Mouse (Mus musculus) CH12.LX (cell line): ENCODE data around the gene Pofut1. TPM values are rescaled to one million over a fixed set of nuclear protein-coding genes. Genes with fewer than 3 reads are reported as not detected.

ENCODE experiments used
- DNase-seq: peaks from one replicate; pipeline ENCODE4 v3.0.0-alpha.2; 2013; ENCODE audit errors: extremely low read depth
- H3K27ac ChIP-seq: 2 replicates; pipeline ENCODE4 v1.5.1; 2012; ENCODE audit warnings: low read depth, mild to moderate bottlenecking, control low read depth, moderate library complexity; ENCODE audit not compliant: insufficient read depth
- H3K27me3 ChIP-seq: replicated peaks from 2 replicates; pipeline ENCODE3; 2012; ENCODE audit warnings: inconsistent platforms
- H3K36me3 ChIP-seq, 2 experiments: replicated peaks in 1 of 2; 2 replicates each; pipeline versions ENCODE3 to v1.6.1; 2012; ENCODE audit warnings: inconsistent platforms in 1 of 2, low read length in 1 of 2, mild to moderate bottlenecking in 1 of 2, mixed read lengths in 1 of 2, moderate library complexity in 1 of 2; ENCODE audit not compliant: control insufficient read depth in 1 of 2, insufficient read depth in 1 of 2
- H3K4me1 ChIP-seq, 2 experiments: 2 replicates each; pipeline ENCODE4 v1.6.1; 2012; ENCODE audit warnings: inconsistent platforms in 1 of 2, moderate library complexity in 1 of 2; ENCODE audit not compliant: insufficient read depth in 2 of 2, control insufficient read depth in 1 of 2
- H3K4me2 ChIP-seq: 2 replicates; pipeline ENCODE4 v1.6.1; 2012; ENCODE audit warnings: low read depth, mild to moderate bottlenecking, control low read depth; ENCODE audit not compliant: poor library complexity, insufficient read depth, severe bottlenecking
- H3K4me3 ChIP-seq, 3 experiments: fragments of 150-350 bp in 1 of 3; sonication (generic) in 1 of 3; replicated peaks in 1 of 3; 2 replicates each; pipeline versions ENCODE3 to v1.5.1; 2011 to 2012; ENCODE audit warnings: low read depth in 2 of 3, low read length in 2 of 3, mild to moderate bottlenecking in 2 of 3, moderate library complexity in 2 of 3, control low read depth in 1 of 3, improper control_type of control experiment in 1 of 3, inconsistent platforms in 1 of 3, mixed read lengths in 1 of 3; ENCODE audit not compliant: poor library complexity in 1 of 3
- H3K79me2 ChIP-seq: replicated peaks from 2 replicates; pipeline ENCODE4 v1.6.1; 2012; ENCODE audit warnings: mild to moderate bottlenecking, moderate library complexity; ENCODE audit not compliant: control insufficient read depth, poor library complexity, insufficient read depth, severe bottlenecking; ENCODE audit errors: extremely low read depth
- H3K9ac ChIP-seq: 2 replicates; pipeline ENCODE4 v1.6.1; 2012; ENCODE audit warnings: low read depth, mild to moderate bottlenecking, control low read depth, moderate library complexity; ENCODE audit not compliant: insufficient read depth
- H3K9me3 ChIP-seq: replicated peaks from 2 replicates; pipeline ENCODE3; 2012; ENCODE audit warnings: low read length, inconsistent platforms, mixed read lengths
- BHLHE40 ChIP-seq: IDR thresholded peaks from 2 replicates; pipeline ENCODE4 v1.6.1; 2011; ENCODE audit warnings: mild to moderate bottlenecking, low read depth, low read length, improper control_type of control experiment
- CHD1 ChIP-seq: IDR thresholded peaks from 2 replicates; pipeline ENCODE4 v1.6.1; 2012; ENCODE audit warnings: low read depth, low read length, improper control_type of control experiment, inconsistent platforms
- CHD2 ChIP-seq: IDR thresholded peaks from 2 replicates; pipeline ENCODE4 v1.6.1; 2011; ENCODE audit warnings: low read length, improper control_type of control experiment
- E2F4 ChIP-seq: IDR thresholded peaks from 2 replicates; pipeline ENCODE4 v1.6.1; 2011; ENCODE audit warnings: low read depth, low read length, improper control_type of control experiment; ENCODE audit not compliant: insufficient replicate concordance
- ELF1 ChIP-seq: IDR thresholded peaks from 2 replicates; pipeline ENCODE4 v1.6.1; 2014; ENCODE audit warnings: low read depth, mild to moderate bottlenecking, inconsistent platforms, low read length, improper control_type of control experiment
- EP300 ChIP-seq: IDR thresholded peaks from 2 replicates; pipeline ENCODE4 v1.6.1; 2011; ENCODE audit warnings: low read length, improper control_type of control experiment
- GABPA ChIP-seq: IDR thresholded peaks from 2 replicates; pipeline ENCODE4 v1.6.1; 2012; ENCODE audit warnings: low read depth, low read length, improper control_type of control experiment, inconsistent platforms; ENCODE audit not compliant: insufficient replicate concordance
- IRF4 ChIP-seq: IDR thresholded peaks from 2 replicates; pipeline ENCODE4 v1.6.1; 2014; ENCODE audit warnings: low read depth, mild to moderate bottlenecking, inconsistent platforms, low read length, improper control_type of control experiment
- MAFK ChIP-seq: IDR thresholded peaks from 2 replicates; pipeline ENCODE4 v1.6.1; 2011; ENCODE audit warnings: low read length, improper control_type of control experiment; ENCODE audit not compliant: insufficient replicate concordance
- MAZ ChIP-seq: IDR thresholded peaks from 2 replicates; pipeline ENCODE4 v1.6.1; 2012; ENCODE audit warnings: low read depth, mild to moderate bottlenecking, inconsistent platforms, low read length, improper control_type of control experiment, moderate library complexity
- MEF2A ChIP-seq: IDR thresholded peaks from 2 replicates; pipeline ENCODE4 v1.6.1; 2014; ENCODE audit warnings: low read depth, mild to moderate bottlenecking, inconsistent platforms, low read length, improper control_type of control experiment, borderline replicate concordance
- MXI1 ChIP-seq: IDR thresholded peaks from 2 replicates; pipeline ENCODE4 v1.6.1; 2011; ENCODE audit warnings: mild to moderate bottlenecking, low read depth, low read length, improper control_type of control experiment
- MYC ChIP-seq: IDR thresholded peaks from 2 replicates; pipeline ENCODE4 v1.6.1; 2011; ENCODE audit warnings: low read depth, mild to moderate bottlenecking, improper control_type of control experiment, low read length
- NRF1 ChIP-seq: IDR thresholded peaks from 2 replicates; pipeline ENCODE4 v1.6.1; 2014; ENCODE audit warnings: low read depth, mild to moderate bottlenecking, inconsistent platforms, low read length, improper control_type of control experiment, moderate library complexity
- POLR2A ChIP-seq: IDR thresholded peaks from 2 replicates; pipeline ENCODE4 v1.6.1; 2011; ENCODE audit warnings: low read depth, mild to moderate bottlenecking, improper control_type of control experiment, low read length
- POLR2AphosphoS2 ChIP-seq: IDR thresholded peaks from 2 replicates; pipeline ENCODE4 v1.6.1; 2011; ENCODE audit warnings: low read depth, low read length, improper control_type of control experiment
- RAD21 ChIP-seq: IDR thresholded peaks from 2 replicates; pipeline ENCODE4 v1.6.1; 2011; ENCODE audit warnings: low read depth, mild to moderate bottlenecking, low read length, improper control_type of control experiment, moderate library complexity
- SIN3A ChIP-seq: IDR thresholded peaks from 2 replicates; pipeline ENCODE4 v1.6.1; 2012; ENCODE audit warnings: low read length, improper control_type of control experiment, inconsistent platforms
- SMC3 ChIP-seq: IDR thresholded peaks from 2 replicates; pipeline ENCODE4 v1.6.1; 2011; ENCODE audit warnings: low read depth, low read length, improper control_type of control experiment
- TBP ChIP-seq: conservative IDR thresholded peaks from 2 replicates; pipeline ENCODE4 v1.6.1; 2011; ENCODE audit warnings: low read depth, low read length, improper control_type of control experiment
- TCF12 ChIP-seq: IDR thresholded peaks from 2 replicates; pipeline ENCODE4 v1.6.1; 2014; ENCODE audit warnings: low read depth, mild to moderate bottlenecking, inconsistent platforms, low read length, improper control_type of control experiment
- ZC3H11A ChIP-seq: IDR thresholded peaks from 2 replicates; pipeline ENCODE4 v1.6.1; 2012; ENCODE audit warnings: low read depth, mild to moderate bottlenecking, inconsistent platforms, low read length, improper control_type of control experiment
- ZKSCAN1 ChIP-seq: IDR thresholded peaks from 2 replicates; pipeline ENCODE4 v1.6.1; 2012; ENCODE audit warnings: low read depth, inconsistent platforms, low read length, improper control_type of control experiment, borderline replicate concordance
- ZNF384 ChIP-seq: IDR thresholded peaks from 2 replicates; pipeline ENCODE4 v1.6.1; 2012; ENCODE audit warnings: low read depth, low read length, improper control_type of control experiment, inconsistent platforms
- dilution Hi-C: fragments of 300-500 bp; cut with MboI; formaldehyde crosslinking; loops from 2 replicates; pipeline ENCODE4 v1.14.3; 2020; ENCODE audit warnings: low sequenced_read_pairs; ENCODE audit not compliant: extremely low pct_unique_long_range_greater_than_20kb, extremely low pct_ligation_motif_present
- in situ Hi-C: fragments of 300-500 bp; cut with MboI; formaldehyde crosslinking; loops from 3 replicates; pipeline ENCODE4 v1.14.3; 2019; ENCODE audit warnings: low sequenced_read_pairs, low pct_ligation_motif_present, low pct_unique_long_range_greater_than_20kb, mixed read lengths
- polyA plus RNA-seq: library from polyadenylated mRNA; unstranded; fragments of >175 nt; gene quantifications from 2 replicates; pipeline ENCODE4 v1.2.1, GENCODE M21; 2012; ENCODE audit warnings: low read depth; ENCODE audit not compliant: insufficient read length
- total RNA-seq, 2 experiments: library from RNA; depleted of rRNA; stranded (reverse); fragments of 300-350 nt in 1 of 2; fragments of >200 nt in 1 of 2; gene quantifications; 2 replicates each; pipeline ENCODE4 v1.2.3; 2012 to 2014

Gene Pofut1
- total and polyA plus RNA-seq, 3 experiments, result 15.0 to 25.6 (median 22.8) TPM

DNA sequence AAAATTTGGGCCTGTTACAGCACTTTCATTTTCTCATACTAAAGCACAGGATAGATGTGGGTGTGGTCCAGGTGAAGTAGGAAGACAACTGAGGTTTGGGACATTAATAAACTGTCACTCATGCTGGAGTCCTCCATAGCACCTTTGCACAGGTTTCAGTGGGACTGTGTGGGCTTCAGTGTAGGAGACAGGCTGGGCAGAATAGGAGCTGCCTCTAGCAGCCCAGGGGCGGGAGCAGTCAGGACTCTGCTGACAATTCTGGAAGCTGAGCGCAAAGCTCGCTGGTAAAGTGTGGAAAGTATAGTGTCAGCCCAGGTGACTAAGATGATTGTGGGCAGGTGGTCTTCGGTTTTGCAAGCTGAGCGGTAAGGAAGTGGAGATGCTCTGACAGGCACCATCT is 59.8 kb downstream of the Pofut1 start:
- in situ Hi-C loops, result loop anchor here (10.0 kb wide), 1 partner anchor 94 kb away; no protein-coding TSS in a partner anchor
- H3K4me3 ChIP-seq, result no peak overlapping the region
- no peak for DNase-seq
- no peak for TF ChIP-seq TCF12
- TF ChIP-seq SMC3, result no peak
- no peak for TF ChIP-seq ZNF384
- TF ChIP-seq MAZ, result no peak
- no peak for TF ChIP-seq TBP
- TF ChIP-seq GABPA, result no peak
- TF ChIP-seq CHD2, result no peak
- no peak for TF ChIP-seq SIN3A
- no peak for TF ChIP-seq MXI1
- TF ChIP-seq BHLHE40, result no peak
- no peak for TF ChIP-seq ELF1
- TF ChIP-seq EP300, result no peak
- no peak for TF ChIP-seq CHD1
- no peak for TF ChIP-seq MYC
- no peak for TF ChIP-seq ZC3H11A
- no peak for TF ChIP-seq MAFK
- no peak for TF ChIP-seq MEF2A
- H3K9ac ChIP-seq, result no peak overlapping the region
- no peak overlapping the region for H3K27ac ChIP-seq
- no peaks in the 10 kb centered on the region for H3K27me3 ChIP-seq
- H3K4me1 ChIP-seq, result peaks cover 11 to 45% of the 10 kb centered on the region in 2 experiments
- H3K9me3 ChIP-seq, result no peaks in the 10 kb centered on the region
- no peak overlapping the region for H3K4me2 ChIP-seq
- H3K79me2 ChIP-seq, result no peaks in the 10 kb centered on the region
- dilution Hi-C loops, result no loop called here
- peaks cover 0 to 36% of the 10 kb centered on the region in 2 experiments for H3K36me3 ChIP-seq

DNA sequence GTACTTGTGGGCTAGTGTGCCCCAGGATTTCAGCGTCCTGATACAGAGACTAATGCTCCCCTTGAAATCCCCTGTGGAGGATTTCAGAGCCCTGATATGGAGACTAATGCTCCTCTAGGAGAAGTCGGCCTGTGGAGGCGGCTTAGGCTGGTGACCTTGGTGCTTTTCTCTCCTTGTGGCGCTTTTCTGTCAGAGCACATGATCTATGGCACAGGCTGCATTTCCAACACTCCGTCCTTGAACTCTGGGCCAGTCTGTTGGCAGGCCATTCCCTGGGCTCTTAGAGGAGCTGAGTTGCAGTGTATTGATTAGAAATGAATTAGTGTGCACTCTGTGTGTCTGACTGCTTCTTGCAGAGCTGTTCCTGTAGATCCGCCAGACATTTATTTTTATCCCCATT is 63.9 kb downstream of the Pofut1 start:
- in situ Hi-C loops (loop anchor here (10.0 kb wide), 1 partner anchor 90 kb away; no protein-coding TSS in a partner anchor), dilution Hi-C loops (no loop called here)
- Histone ChIP-seq H3K4me3 (no peak overlapping the region), H3K4me1 (peaks cover 0 to 11% of the 10 kb centered on the region in 2 experiments; a peak in 2 of 4 replicates), H3K36me3 (peaks cover 0 to 26% of the 10 kb centered on the region in 2 experiments), H3K79me2 (no peaks in the 10 kb centered on the region; the same call in 1 of the 2 replicates), H3K4me2 (no peak overlapping the region), H3K9me3 (no peaks in the 10 kb centered on the region), H3K27ac (no peak overlapping the region), H3K27me3 (no peaks in the 10 kb centered on the region), H3K9ac (no peak overlapping the region)
- DNase-seq, result no peak
- TF ChIP-seq IRF4 (no peak), E2F4 (no peak), MAFK (no peak), ELF1 (no peak), ZC3H11A (no peak), MAZ (no peak), BHLHE40 (no peak), NRF1 (no peak), POLR2AphosphoS2 (no peak), RAD21 (no peak), POLR2A (no peak), ZKSCAN1 (no peak)
